Mouse (Mus musculus) liver, embryonic 16.5 days (tissue): ENCODE results near the gene Bcorl1. TPM values are rescaled to one million over a fixed set of nuclear protein-coding genes. Genes with fewer than 3 reads are reported as not detected.
"Not testable (repeated sequence)": the region's sequence is repeated elsewhere in the genome, so short reads cannot be mapped to it uniquely, and the experiment has no call there.

Experiments
- ATAC-seq: fragments of 200-750 bp; cut with Nextera tagmentation; 2 replicates; pipeline ENCODE4 v1.8.0; 2017; ENCODE audit warnings: low read depth, mild to moderate bottlenecking, moderate number of reproducible peaks, moderate library complexity
- H3K27ac ChIP-seq: fragments of 300-500 bp; sonication (generic); 2 replicates; pipeline ENCODE4 v1.5.1; 2014; ENCODE audit warnings: mild to moderate bottlenecking, low read length
- H3K27me3 ChIP-seq: fragments of 300-500 bp; sonication (generic); 2 replicates; pipeline ENCODE4 v1.6.1; 2014; ENCODE audit warnings: low read depth, low read length, mixed read lengths; ENCODE audit not compliant: control insufficient read depth, insufficient read depth
- H3K36me3 ChIP-seq: fragments of 300-500 bp; sonication (generic); 2 replicates; pipeline ENCODE4 v1.6.1; 2014; ENCODE audit warnings: mild to moderate bottlenecking; ENCODE audit not compliant: control insufficient read depth, insufficient read depth
- H3K4me1 ChIP-seq: fragments of 300-500 bp; sonication (generic); 2 replicates; pipeline ENCODE4 v1.6.1; 2014; ENCODE audit warnings: low read depth, low read length, mixed read lengths; ENCODE audit not compliant: control insufficient read depth
- H3K4me2 ChIP-seq: fragments of 300-500 bp; sonication (generic); 2 replicates; pipeline ENCODE4 v1.6.1; 2014; ENCODE audit warnings: low read depth, low read length, mixed read lengths
- H3K4me3 ChIP-seq: fragments of 300-500 bp; sonication (generic); 2 replicates; pipeline ENCODE4 v1.5.1; 2014; ENCODE audit warnings: low read depth, mild to moderate bottlenecking, low read length
- H3K9ac ChIP-seq: fragments of 300-500 bp; sonication (generic); 2 replicates; pipeline ENCODE4 v1.6.1; 2014; ENCODE audit warnings: low read depth, low read length
- H3K9me3 ChIP-seq: fragments of 300-500 bp; sonication (generic); replicated peaks from 2 replicates; pipeline ENCODE4 v1.6.1; 2016; ENCODE audit warnings: low read length; ENCODE audit not compliant: control insufficient read depth
- WGBS: fragments of 180-500 bp; shearing (Covaris S2); extraction: QIAGEN DNeasy Blood & Tissue Kit; methylation state at CpG from one replicate; pipeline ENCODE4 v1.1.7; 2014; ENCODE audit not compliant: insufficient replicate concordance; 5-methylcytosine and 5-hydroxymethylcytosine counted together
- polyA plus RNA-seq: library from polyadenylated mRNA; unstranded; fragments of >200 nt; fragmentation: Nextera tagmentation; extraction: Ambion mirVana; gene quantifications from 2 replicates; pipeline ENCODE4 v1.2.1, GENCODE M21; 2015

Bcorl1 gene
- polyA plus RNA-seq, 1 experiment from 2014 or later, result 3.2 TPM

- H3K4me3 ChIP-seq, result no peak overlapping the region
- no peaks in the 10 kb centered on the region for H3K9me3 ChIP-seq
- peaks cover 10% of the 10 kb centered on the region for H3K4me1 ChIP-seq
- ATAC-seq, result no peak
- no peaks in the 10 kb centered on the region for H3K36me3 ChIP-seq
- H3K4me2 ChIP-seq, result no peak overlapping the region
- H3K27me3 ChIP-seq, result no peaks in the 10 kb centered on the region
- H3K9ac ChIP-seq, result no peak overlapping the region
- no peak overlapping the region for H3K27ac ChIP-seq
These were observed 87.9 kb downstream of the Bcorl1 start for GRCm38 (mm10) chrX:48429100-48429499.

- Histone ChIP-seq H3K4me3 (no peak overlapping the region), H3K36me3 (no peaks in the 10 kb centered on the region), H3K27ac (no peak overlapping the region), H3K27me3 (no peaks in the 10 kb centered on the region), H3K9me3 (no peaks in the 10 kb centered on the region), H3K9ac (no peak overlapping the region), H3K4me1 (peaks cover 10% of the 10 kb centered on the region), H3K4me2 (no peak overlapping the region)
- peak; percentile 22; the same call in 1 of the 2 replicates for ATAC-seq
- WGBS, result 24% methylated on average over 6 of the region's 6 CpGs
These were observed 88.4 kb downstream of the Bcorl1 start for GRCm38 (mm10) chrX:48429538-48429937.

GRCm38 (mm10) chrX:48432599-48433526, 91.7 kb downstream of the Bcorl1 start:
- Histone ChIP-seq H3K4me3 (0 out of 2 replicates have a peak overlapping the region, but pooled peaks have one; percentile 21), H3K27me3 (no peaks in the 10 kb centered on the region), H3K9ac (no peak overlapping the region), H3K4me1 (peaks cover 6% of the 10 kb centered on the region), H3K4me2 (peak overlapping the region; percentile 17; the same call in 1 of the 2 replicates), H3K9me3 (no peaks in the 10 kb centered on the region), H3K27ac (peak overlapping the region; percentile 53), H3K36me3 (no peaks in the 10 kb centered on the region)
- 42% methylated on average over 15 of the region's 15 CpGs for WGBS
- no peak for ATAC-seq

- H3K4me3 ChIP-seq, result 0 out of 2 replicates have a peak overlapping the region, but pooled peaks have one; percentile 21
- peak overlapping the region; percentile 17; the same call in 1 of the 2 replicates for H3K4me2 ChIP-seq
- H3K4me1 ChIP-seq, result peaks cover 6% of the 10 kb centered on the region
- H3K9ac ChIP-seq, result no peak overlapping the region
- 15% methylated on average over 6 of the region's 6 CpGs for WGBS
- H3K36me3 ChIP-seq, result no peaks in the 10 kb centered on the region
- no peaks in the 10 kb centered on the region for H3K27me3 ChIP-seq
- ATAC-seq, result peak; percentile 66
- H3K9me3 ChIP-seq, result no peaks in the 10 kb centered on the region
- H3K27ac ChIP-seq, result peak overlapping the region; percentile 53
These were observed 92.4 kb downstream of the Bcorl1 start for GRCm38 (mm10) chrX:48433527-48433899.

GRCm38 (mm10) chrX:48434251-48434650, 93.1 kb downstream of the Bcorl1 start:
- Histone ChIP-seq H3K27ac (no peak overlapping the region), H3K27me3 (no peaks in the 10 kb centered on the region), H3K4me2 (no peak overlapping the region), H3K4me3 (no peak overlapping the region), H3K9ac (no peak overlapping the region), H3K4me1 (peaks cover 14% of the 10 kb centered on the region), H3K36me3 (no peaks in the 10 kb centered on the region), H3K9me3 (no peaks in the 10 kb centered on the region)
- 76% methylated on average over 1 of the region's 1 CpGs for WGBS
- no peak for ATAC-seq

- 33% methylated on average over 9 of the region's 9 CpGs for WGBS
- peaks cover 19% of the 10 kb centered on the region for H3K4me1 ChIP-seq
- H3K27ac ChIP-seq, result no peak overlapping the region
- H3K27me3 ChIP-seq, result no peaks in the 10 kb centered on the region
- no peaks in the 10 kb centered on the region for H3K36me3 ChIP-seq
- H3K4me2 ChIP-seq, result no peak overlapping the region
- H3K9ac ChIP-seq, result no peak overlapping the region
- H3K9me3 ChIP-seq, result no peaks in the 10 kb centered on the region
- no peak overlapping the region for H3K4me3 ChIP-seq
- ATAC-seq, result 0 out of 2 replicates have a peak, but pooled peaks have one; percentile 35
These were observed 94.3 kb downstream of the Bcorl1 start for GRCm38 (mm10) chrX:48435477-48435900.

GRCm38 (mm10) chrX:48436082-48436481, 94.9 kb downstream of the Bcorl1 start:
- not testable (repeated sequence) for H3K4me2 ChIP-seq, H3K27me3 ChIP-seq, ATAC-seq, H3K36me3 ChIP-seq, H3K9me3 ChIP-seq, H3K4me3 ChIP-seq, H3K9ac ChIP-seq, H3K27ac ChIP-seq
- peaks cover 19% of the 10 kb centered on the region for H3K4me1 ChIP-seq
- 62% methylated on average over 7 of the region's 7 CpGs for WGBS

GRCm38 (mm10) chrX:48439036-48439435, 97.9 kb downstream of the Bcorl1 start:
- WGBS, result 23% methylated on average over 4 of the region's 4 CpGs
- Histone ChIP-seq H3K36me3 (no peaks in the 10 kb centered on the region), H3K27ac (no peak overlapping the region), H3K27me3 (no peaks in the 10 kb centered on the region), H3K9ac (no peak overlapping the region), H3K4me2 (peak overlapping the region; percentile 20), H3K4me3 (no peak overlapping the region), H3K4me1 (peaks cover 19% of the 10 kb centered on the region), H3K9me3 (no peaks in the 10 kb centered on the region)
- ATAC-seq, result peak; percentile 65; the same call in 1 of the 2 replicates

- no peaks in the 10 kb centered on the region for H3K9me3 ChIP-seq
- peaks cover 13% of the 10 kb centered on the region for H3K4me1 ChIP-seq
- ATAC-seq, result no peak
- no peak overlapping the region for H3K27ac ChIP-seq
- no peak overlapping the region for H3K4me2 ChIP-seq
- WGBS, result 66% methylated on average over 6 of the region's 6 CpGs
- no peaks in the 10 kb centered on the region for H3K36me3 ChIP-seq
- H3K27me3 ChIP-seq, result no peaks in the 10 kb centered on the region
- no peak overlapping the region for H3K9ac ChIP-seq
- no peak overlapping the region for H3K4me3 ChIP-seq
These were observed 100.4 kb downstream of the Bcorl1 start for GRCm38 (mm10) chrX:48441548-48441947.
